Mouse (Mus musculus) MEL (cell line): ENCODE measurements around the gene Tnf. TPM values are rescaled to one million over a fixed set of nuclear protein-coding genes. Genes with fewer than 3 reads are reported as not detected.

Source experiments
- DNase-seq: peaks from one replicate; pipeline ENCODE4 v3.0.0; 2011; ENCODE audit warnings: low read depth, low spot score
- H3K27ac ChIP-seq: 2 replicates; pipeline ENCODE4 v1.5.1; 2012; ENCODE audit warnings: low read depth, mild to moderate bottlenecking, control low read depth, low read length, moderate library complexity; ENCODE audit not compliant: control insufficient read depth
- H3K27me3 ChIP-seq, 2 experiments: fragments of 150-350 bp in 1 of 2; sonication (generic) in 1 of 2; 2 replicates each; pipeline ENCODE4 v1.6.1; 2012; ENCODE audit warnings: low read length in 2 of 2, mild to moderate bottlenecking in 2 of 2, improper control_type of control experiment in 1 of 2, moderate library complexity in 1 of 2; ENCODE audit not compliant: insufficient read depth in 2 of 2, control insufficient read depth in 1 of 2
- H3K36me3 ChIP-seq, 2 experiments: 2 replicates each; pipeline ENCODE4 v1.6.1; 2012 to 2014; ENCODE audit warnings: low read length in 2 of 2, improper control_type of control experiment in 1 of 2, inconsistent platforms in 1 of 2, mild to moderate bottlenecking in 1 of 2; ENCODE audit not compliant: insufficient read depth in 2 of 2, control insufficient read depth in 1 of 2
- H3K4me1 ChIP-seq, 2 experiments: fragments of 150-350 bp in 1 of 2; sonication (generic) in 1 of 2; 2 replicates each; pipeline ENCODE4 v1.6.1; 2012; ENCODE audit warnings: low read length in 2 of 2, improper control_type of control experiment in 1 of 2, mild to moderate bottlenecking in 1 of 2; ENCODE audit not compliant: insufficient read depth in 2 of 2, control insufficient read depth in 1 of 2
- H3K4me3 ChIP-seq, 2 experiments: fragments of 150-350 bp in 1 of 2; sonication (generic) in 1 of 2; 2 replicates each; pipeline ENCODE4 v1.5.1; 2012; ENCODE audit warnings: low read depth in 2 of 2, low read length in 2 of 2, mild to moderate bottlenecking in 2 of 2, moderate library complexity in 2 of 2, control low read depth in 1 of 2, improper control_type of control experiment in 1 of 2; ENCODE audit not compliant: control insufficient read depth in 1 of 2, insufficient read depth in 1 of 2
- H3K79me2 ChIP-seq: 2 replicates; pipeline ENCODE4 v1.6.1; 2012; ENCODE audit warnings: mild to moderate bottlenecking, low read length, moderate library complexity; ENCODE audit not compliant: control insufficient read depth, poor library complexity, insufficient read depth
- H3K9ac ChIP-seq: 2 replicates; pipeline ENCODE4 v1.6.1; 2012; ENCODE audit warnings: low read depth, mild to moderate bottlenecking, control low read depth, low read length, moderate library complexity; ENCODE audit not compliant: control insufficient read depth, poor library complexity, severe bottlenecking
- H3K9me3 ChIP-seq: fragments of 150-350 bp; sonication (generic); replicated peaks from 2 replicates; pipeline ENCODE4 v1.6.1; 2012; ENCODE audit warnings: mild to moderate bottlenecking, low read length, improper control_type of control experiment, moderate library complexity; ENCODE audit not compliant: insufficient read depth
- BHLHE40 ChIP-seq: IDR thresholded peaks from 2 replicates; pipeline ENCODE4 v1.6.1; 2012; ENCODE audit warnings: low read depth, mild to moderate bottlenecking, inconsistent platforms, low read length, improper control_type of control experiment, borderline replicate concordance
- CHD1 ChIP-seq: IDR thresholded peaks from 2 replicates; pipeline ENCODE4 v1.6.1; 2012; ENCODE audit warnings: low read depth, mild to moderate bottlenecking, inconsistent platforms, low read length, improper control_type of control experiment
- CHD2 ChIP-seq: IDR thresholded peaks from 2 replicates; pipeline ENCODE4 v1.6.1; 2011; ENCODE audit warnings: low read length, improper control_type of control experiment
- CTCF ChIP-seq, 3 experiments: IDR thresholded peaks in 2 of 3; conservative IDR thresholded peaks in 1 of 3; 2 replicates each; pipeline ENCODE4 v1.5.1; 2011 to 2012; ENCODE audit warnings: low read length in 3 of 3, low read depth in 2 of 3, mild to moderate bottlenecking in 2 of 3, improper control_type of control experiment in 1 of 3, inconsistent platforms in 1 of 3, mixed read lengths in 1 of 3, moderate library complexity in 1 of 3; ENCODE audit not compliant: control insufficient read depth in 1 of 3, insufficient read depth in 1 of 3, poor library complexity in 1 of 3, severe bottlenecking in 1 of 3
- EP300 ChIP-seq, 2 experiments: IDR thresholded peaks; 2 replicates each; pipeline ENCODE4 v1.6.1; 2011; ENCODE audit warnings: improper control_type of control experiment in 2 of 2, low read length in 2 of 2, low read depth in 1 of 2, mild to moderate bottlenecking in 1 of 2
- ETS1 ChIP-seq: IDR thresholded peaks from 2 replicates; pipeline ENCODE4 v1.6.1; 2012; ENCODE audit warnings: low read depth, mild to moderate bottlenecking, inconsistent platforms, low read length, improper control_type of control experiment, moderate library complexity
- JUND ChIP-seq: IDR thresholded peaks from 2 replicates; pipeline ENCODE4 v1.6.1; 2011; ENCODE audit warnings: low read depth, mild to moderate bottlenecking, improper control_type of control experiment, low read length
- KAT2A ChIP-seq: conservative IDR thresholded peaks from 2 replicates; pipeline ENCODE4 v1.6.1; 2012; ENCODE audit warnings: low read depth, low read length, improper control_type of control experiment, inconsistent platforms
- MAX ChIP-seq: IDR thresholded peaks from 2 replicates; pipeline ENCODE4 v1.6.1; 2011; ENCODE audit warnings: low read length, improper control_type of control experiment
- MAZ ChIP-seq: IDR thresholded peaks from 2 replicates; pipeline ENCODE4 v1.6.1; 2012; ENCODE audit warnings: low read depth, mild to moderate bottlenecking, inconsistent platforms, low read length, improper control_type of control experiment
- MEF2A ChIP-seq: IDR thresholded peaks from 2 replicates; pipeline ENCODE4 v1.6.1; 2014; ENCODE audit warnings: low read depth, mild to moderate bottlenecking, inconsistent platforms, low read length, improper control_type of control experiment; ENCODE audit not compliant: poor library complexity, insufficient replicate concordance, severe bottlenecking; ENCODE audit errors: extremely low read depth
- MXI1 ChIP-seq: IDR thresholded peaks from 2 replicates; pipeline ENCODE4 v1.6.1; 2011; ENCODE audit warnings: mild to moderate bottlenecking, low read depth, low read length, improper control_type of control experiment
- MYC ChIP-seq: IDR thresholded peaks from 2 replicates; pipeline ENCODE4 v1.6.1; 2011; ENCODE audit warnings: low read depth, mild to moderate bottlenecking, low read length, improper control_type of control experiment, moderate library complexity
- NELFE ChIP-seq: IDR thresholded peaks from 2 replicates; pipeline ENCODE4 v1.6.1; 2011; ENCODE audit warnings: low read depth, low read length, improper control_type of control experiment
- POLR2A ChIP-seq, 2 experiments: IDR thresholded peaks; 2 replicates each; pipeline ENCODE4 v1.6.1; 2011 to 2012; ENCODE audit warnings: low read length in 2 of 2, mild to moderate bottlenecking in 2 of 2, control low read depth in 1 of 2, improper control_type of control experiment in 1 of 2, low read depth in 1 of 2, moderate library complexity in 1 of 2; ENCODE audit not compliant: control insufficient read depth in 1 of 2, insufficient read depth in 1 of 2, poor library complexity in 1 of 2
- POLR2AphosphoS2 ChIP-seq: IDR thresholded peaks from 2 replicates; pipeline ENCODE4 v1.6.1; 2011; ENCODE audit warnings: low read length, improper control_type of control experiment
- POLR2AphosphoS5 ChIP-seq: IDR thresholded peaks from 2 replicates; pipeline ENCODE4 v1.6.1; 2012; ENCODE audit warnings: low read depth, borderline replicate concordance, mild to moderate bottlenecking, inconsistent platforms, low read length, moderate library complexity, mixed read lengths
- RAD21 ChIP-seq: IDR thresholded peaks from 2 replicates; pipeline ENCODE4 v1.6.1; 2011; ENCODE audit warnings: mild to moderate bottlenecking, low read depth, low read length, improper control_type of control experiment
- RCOR1 ChIP-seq: IDR thresholded peaks from 2 replicates; pipeline ENCODE4 v1.6.1; 2012; ENCODE audit warnings: low read depth, mild to moderate bottlenecking, inconsistent platforms, low read length, improper control_type of control experiment
- SIN3A ChIP-seq: IDR thresholded peaks from 2 replicates; pipeline ENCODE4 v1.6.1; 2012; ENCODE audit warnings: low read length, improper control_type of control experiment, inconsistent platforms
- SMC3 ChIP-seq: IDR thresholded peaks from 2 replicates; pipeline ENCODE4 v1.6.1; 2011; ENCODE audit warnings: low read depth, low read length, improper control_type of control experiment
- TAL1 ChIP-seq: IDR thresholded peaks from 2 replicates; pipeline ENCODE4 v1.6.1; 2012; ENCODE audit warnings: mild to moderate bottlenecking, inconsistent platforms, low read length, moderate library complexity, mixed read lengths
- TBP ChIP-seq: IDR thresholded peaks from 2 replicates; pipeline ENCODE4 v1.8.0; 2011; ENCODE audit warnings: low read depth, low read length, improper control_type of control experiment
- TCF12 ChIP-seq: IDR thresholded peaks from 2 replicates; pipeline ENCODE4 v1.6.1; 2014; ENCODE audit warnings: low read depth, mild to moderate bottlenecking, inconsistent platforms, low read length, improper control_type of control experiment, moderate library complexity
- UBTF ChIP-seq: IDR thresholded peaks from 2 replicates; pipeline ENCODE4 v1.6.1; 2012; ENCODE audit warnings: low read depth, mild to moderate bottlenecking, inconsistent platforms, low read length, improper control_type of control experiment, moderate library complexity, borderline replicate concordance; ENCODE audit not compliant: insufficient read depth
- USF1 ChIP-seq: IDR thresholded peaks from 2 replicates; pipeline ENCODE4 v1.6.1; 2014; ENCODE audit warnings: low read depth, mild to moderate bottlenecking, inconsistent platforms, low read length, improper control_type of control experiment, moderate library complexity
- USF2 ChIP-seq, 2 experiments: IDR thresholded peaks; 2 replicates each; pipeline ENCODE4 v1.6.1; 2011 to 2012; ENCODE audit warnings: improper control_type of control experiment in 2 of 2, low read length in 2 of 2, borderline replicate concordance in 1 of 2, inconsistent platforms in 1 of 2, low read depth in 1 of 2, mild to moderate bottlenecking in 1 of 2; ENCODE audit not compliant: insufficient read depth in 1 of 2
- ZMIZ1 ChIP-seq: IDR thresholded peaks from 2 replicates; pipeline ENCODE4 v1.6.1; 2012; ENCODE audit warnings: low read depth, mild to moderate bottlenecking, inconsistent platforms, low read length, improper control_type of control experiment, moderate library complexity
- ZNF384 ChIP-seq: IDR thresholded peaks from 2 replicates; pipeline ENCODE4 v1.6.1; 2012; ENCODE audit warnings: low read depth, mild to moderate bottlenecking, inconsistent platforms, low read length, improper control_type of control experiment
- polyA plus RNA-seq, 2 experiments: library from polyadenylated mRNA; stranded (reverse) in 1 of 2; unstranded in 1 of 2; fragments of >175 nt in 1 of 2; fragments of >200 nt in 1 of 2; gene quantifications; 2 replicates each; pipeline versions ENCODE4 v1.2.1 to v1.2.4; 2012; ENCODE audit warnings: low replicate concordance in 2 of 2, low read depth in 1 of 2; ENCODE audit not compliant: insufficient read length in 2 of 2, insufficient read depth in 1 of 2, missing spikeins in 1 of 2
- total RNA-seq: library from RNA; depleted of rRNA; stranded (reverse); fragments of 300-350 nt; gene quantifications from 2 replicates; pipeline ENCODE4 v1.2.3, GENCODE M21; 2012

The Tnf gene
- total and polyA plus RNA-seq, 3 experiments: 1.2 to 2.0 TPM; not detected in 1

- Histone ChIP-seq H3K79me2 (no peaks in the 10 kb centered on the region), H3K9ac (no peak overlapping the region), H3K36me3 (peaks cover 0 to 15% of the 10 kb centered on the region in 2 experiments; a peak in 2 of 4 replicates), H3K9me3 (no peaks in the 10 kb centered on the region), H3K27ac (peak overlapping the region; percentile 39), H3K4me3 (no peak overlapping the region), H3K27me3 (no peaks in the 10 kb centered on the region), H3K4me1 (peaks cover 12 to 22% of the 10 kb centered on the region in 2 experiments)
- DNase-seq: no peak
- TF ChIP-seq SMC3 (no peak), BHLHE40 (no peak), CHD2 (no peak), EP300 (IDR thresholded peaks at IDR 0.05; ENCODE audit: low read depth in 1 of 2, low read length in 2 of 2) (no peak), NELFE (no peak), UBTF (no peak), RCOR1 (no peak), POLR2AphosphoS2 (no peak), MAX (no peak)
These were observed 26.4 kb downstream of the Tnf start for GRCm38 (mm10) chr17:35175382-35175781.

DNA sequence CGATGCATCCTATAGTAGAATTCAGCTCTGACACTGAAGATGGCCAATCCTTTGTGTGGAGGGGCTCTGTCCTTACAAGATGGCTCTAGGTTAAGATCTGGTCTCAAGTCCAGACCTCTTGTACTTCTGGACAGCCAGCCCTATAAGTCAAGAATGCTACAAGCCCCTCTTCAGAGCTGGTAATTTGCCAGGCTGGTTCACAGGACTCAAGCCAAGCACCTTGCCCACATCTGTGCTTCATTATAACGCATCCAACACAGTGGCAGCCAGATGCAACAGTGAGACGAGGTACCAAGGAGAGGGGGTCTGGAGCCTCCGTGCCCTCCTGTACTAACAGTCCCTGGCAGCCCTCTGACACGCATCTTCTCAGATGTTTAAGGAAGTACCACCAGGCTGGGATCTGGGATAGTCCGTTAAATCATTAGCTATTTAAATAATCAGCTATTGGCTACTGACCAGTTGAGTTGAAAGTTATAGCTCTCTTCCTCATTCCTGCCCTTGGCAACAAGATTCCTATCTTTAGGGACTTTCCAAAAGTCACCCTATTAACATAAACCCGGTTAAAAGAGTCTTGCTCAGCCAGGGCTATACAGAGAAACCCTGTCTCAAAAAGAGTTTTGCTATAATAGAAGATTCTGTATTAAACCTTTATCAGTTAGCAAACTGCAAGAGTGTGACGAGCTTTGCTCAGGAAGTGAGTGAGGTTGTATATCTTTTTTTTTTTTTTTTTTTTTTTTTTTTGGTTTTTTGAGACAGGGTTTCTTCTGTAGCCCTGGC is 27.4 kb downstream of the Tnf start:
- H3K4me1 ChIP-seq: peaks cover 12 to 22% of the 10 kb centered on the region in 2 experiments
- H3K79me2 ChIP-seq: no peaks in the 10 kb centered on the region
- no peaks in the 10 kb centered on the region for H3K9me3 ChIP-seq
- H3K27ac ChIP-seq: peak overlapping the region; percentile 29
- H3K36me3 ChIP-seq: peaks cover 0 to 15% of the 10 kb centered on the region in 2 experiments; a peak in 2 of 4 replicates
- no peak overlapping the region for H3K4me3 ChIP-seq
- H3K9ac ChIP-seq: peak overlapping the region; percentile 12; the same call in 1 of the 2 replicates
- DNase-seq: peak; percentile 64
- no peaks in the 10 kb centered on the region for H3K27me3 ChIP-seq
- TF ChIP-seq MEF2A: no peak
- TF ChIP-seq ETS1: peak; percentile 25; the same call in 1 of the 2 replicates
- TF ChIP-seq ZMIZ1: no peak
- TF ChIP-seq CTCF (IDR thresholded peaks at IDR 0.05 in 2 of 3, conservative IDR thresholded peaks at IDR 0.05 in 1 of 3; ENCODE audit: control insufficient read depth in 1 of 3, insufficient read depth in 1 of 3, low read depth in 2 of 3, low read length in 3 of 3, poor library complexity in 1 of 3, severe bottlenecking in 1 of 3): no peak
- TF ChIP-seq POLR2AphosphoS5: no peak
- no peak for TF ChIP-seq SIN3A
- TF ChIP-seq JUND: no peak
- TF ChIP-seq UBTF: no peak
- TF ChIP-seq TCF12: no peak
- no peak for TF ChIP-seq USF2 (IDR thresholded peaks at IDR 0.05; ENCODE audit: borderline replicate concordance in 1 of 2, insufficient read depth in 1 of 2, low read depth in 1 of 2, low read length in 2 of 2)
- TF ChIP-seq EP300 (IDR thresholded peaks at IDR 0.05; ENCODE audit: low read depth in 1 of 2, low read length in 2 of 2): peak in 1 of 2 experiments; percentile 10; a peak in 1 of 4 replicates
- no peak for TF ChIP-seq KAT2A
- no peak for TF ChIP-seq MAX
- TF ChIP-seq MXI1: no peak
- no peak for TF ChIP-seq POLR2A (IDR thresholded peaks at IDR 0.05; ENCODE audit: control insufficient read depth in 1 of 2, insufficient read depth in 1 of 2, low read depth in 1 of 2, low read length in 2 of 2, poor library complexity in 1 of 2)
- no peak for TF ChIP-seq POLR2AphosphoS2
- no peak for TF ChIP-seq CHD1
- TF ChIP-seq RAD21: no peak
- no peak for TF ChIP-seq MAZ
- TF ChIP-seq USF1: no peak
- no peak for TF ChIP-seq NELFE
- no peak for TF ChIP-seq RCOR1
- no peak for TF ChIP-seq TAL1
- no peak for TF ChIP-seq TBP
- TF ChIP-seq SMC3: no peak
- no peak for TF ChIP-seq MYC
- peak; percentile 95 for TF ChIP-seq ZNF384
